Mouse (Mus musculus) kidney, postnatal 0 days (tissue): ENCODE results near the gene Rnaseh1. TPM values are rescaled to one million over a fixed set of nuclear protein-coding genes. Genes with fewer than 3 reads are reported as not detected.
A peak's percentile ranks its signal among the peaks of the same experiment; 100 is the strongest.

ENCODE experiments used
- ATAC-seq: fragments of 200-750 bp; cut with Nextera tagmentation; replicated peaks from 2 replicates; pipeline ENCODE4 v1.8.0; 2017; ENCODE audit warnings: low read depth, moderate number of reproducible peaks, moderate TSS enrichment, moderate library complexity; ENCODE audit not compliant: low FRiP score
- DNase-seq: peaks from one replicate; pipeline ENCODE4 v3.0.0-alpha.2; 2016; ENCODE audit warnings: low spot score
- H3K27ac ChIP-seq: fragments of 300-500 bp; sonication (generic); 2 replicates; pipeline ENCODE4 v1.5.1; 2014; ENCODE audit warnings: mild to moderate bottlenecking
- H3K27me3 ChIP-seq: fragments of 300-500 bp; sonication (generic); 2 replicates; pipeline ENCODE4 v1.6.1; 2014; ENCODE audit warnings: low read length, mixed read lengths; ENCODE audit not compliant: insufficient read depth
- H3K36me3 ChIP-seq: fragments of 300-500 bp; sonication (generic); 2 replicates; pipeline ENCODE4 v1.6.1; 2014; ENCODE audit warnings: low read length, mixed read lengths; ENCODE audit not compliant: insufficient read depth
- H3K4me1 ChIP-seq: fragments of 300-500 bp; sonication (generic); replicated peaks from 2 replicates; pipeline ENCODE4 v1.6.1; 2014; ENCODE audit warnings: antibody characterized with exemption, low read length, mixed read lengths; ENCODE audit not compliant: insufficient read depth
- H3K4me2 ChIP-seq: fragments of 300-500 bp; sonication (generic); 2 replicates; pipeline ENCODE4 v1.6.1; 2014; ENCODE audit warnings: mild to moderate bottlenecking, low read length, moderate library complexity, mixed read lengths
- H3K4me3 ChIP-seq: fragments of 300-500 bp; sonication (generic); replicated peaks from 2 replicates; pipeline ENCODE4 v1.5.1; 2014; ENCODE audit warnings: low read depth, low read length
- H3K9ac ChIP-seq: fragments of 300-500 bp; sonication (generic); 2 replicates; pipeline ENCODE4 v1.6.1; 2014; ENCODE audit warnings: low read depth, low read length
- H3K9me3 ChIP-seq: fragments of 300-500 bp; sonication (generic); replicated peaks from 2 replicates; pipeline ENCODE4 v1.6.1; 2016; ENCODE audit warnings: low read length, inconsistent platforms, mixed read lengths
- CTCF ChIP-seq: IDR thresholded peaks from 2 replicates; pipeline ENCODE4 v1.5.1; 2016; ENCODE audit warnings: antibody characterized with exemption, low read depth, mild to moderate bottlenecking, moderate library complexity
- WGBS: fragments of 180-500 bp; shearing (Covaris S2); extraction: QIAGEN DNeasy Blood & Tissue Kit; methylation state at CpG from one replicate; pipeline ENCODE4 v1.1.7; 2014; 5-methylcytosine and 5-hydroxymethylcytosine counted together
- microRNA-seq: library from miRNA; unstranded; fragments of <30 nt; microRNA quantifications from one replicate; pipeline ENCODE4, GENCODE M21; 2016
- polyA plus RNA-seq: library from polyadenylated mRNA; unstranded; fragments of >200 nt; fragmentation: Nextera tagmentation; extraction: Ambion mirVana; gene quantifications from 2 replicates; pipeline ENCODE4 v1.2.1, GENCODE M21; 2015

Gene Rnaseh1
- polyA plus RNA-seq, 1 experiment from 2014 or later = 23.7 TPM

DNA sequence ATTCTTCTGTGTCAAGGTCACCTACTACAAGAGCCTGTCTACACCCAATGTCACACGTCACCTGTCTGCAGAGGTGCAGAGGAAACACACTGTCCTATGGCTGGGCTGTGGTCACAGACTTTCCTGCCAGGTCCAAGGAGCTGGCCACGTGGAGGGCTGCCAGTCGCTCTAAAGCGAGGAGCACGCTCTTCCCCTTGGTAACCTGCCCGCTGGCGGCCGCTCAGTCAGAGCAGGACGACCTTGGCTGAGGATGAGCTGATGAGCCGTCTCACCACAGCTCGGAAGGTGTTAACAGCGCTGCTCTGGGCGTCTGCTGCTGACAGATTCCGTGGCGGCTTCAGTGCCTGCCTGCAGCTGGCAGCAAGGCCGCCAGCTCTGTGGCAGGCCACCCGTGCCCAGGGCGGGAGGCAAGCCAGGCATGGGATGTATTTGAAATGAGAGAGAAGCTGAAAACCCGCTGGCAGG is 51.2 kb downstream of the Rnaseh1 start:
- no peak overlapping the region for H3K27ac ChIP-seq
- peaks cover 12% of the 10 kb centered on the region; the same call in 1 of the 2 replicates for H3K36me3 ChIP-seq
- ATAC-seq = no peak
- TF ChIP-seq CTCF = no peak
- no peak overlapping the region for H3K4me2 ChIP-seq
- DNase-seq = no peak
- no peak overlapping the region for H3K9ac ChIP-seq
- peaks cover 11% of the 10 kb centered on the region; the same call in 1 of the 2 replicates for H3K4me1 ChIP-seq
- H3K4me3 ChIP-seq = no peak overlapping the region
- 65% methylated on average over 19 of the region's 19 CpGs for WGBS
- no peaks in the 10 kb centered on the region for H3K27me3 ChIP-seq
- no peaks in the 10 kb centered on the region for H3K9me3 ChIP-seq

- Histone ChIP-seq H3K4me3 (no peak overlapping the region), H3K4me1 (peaks cover 11% of the 10 kb centered on the region; the same call in 1 of the 2 replicates), H3K9ac (no peak overlapping the region), H3K27ac (no peak overlapping the region), H3K36me3 (peaks cover 5% of the 10 kb centered on the region; the same call in 1 of the 2 replicates), H3K4me2 (no peak overlapping the region), H3K9me3 (no peaks in the 10 kb centered on the region), H3K27me3 (no peaks in the 10 kb centered on the region)
- no peak for DNase-seq
- no peak for TF ChIP-seq CTCF
- ATAC-seq = no peak
- 79% methylated on average over 11 of the region's 11 CpGs for WGBS
Observed at GRCm38 (mm10) chr12:28701302-28701701, 51.9 kb downstream of the Rnaseh1 start.

DNA sequence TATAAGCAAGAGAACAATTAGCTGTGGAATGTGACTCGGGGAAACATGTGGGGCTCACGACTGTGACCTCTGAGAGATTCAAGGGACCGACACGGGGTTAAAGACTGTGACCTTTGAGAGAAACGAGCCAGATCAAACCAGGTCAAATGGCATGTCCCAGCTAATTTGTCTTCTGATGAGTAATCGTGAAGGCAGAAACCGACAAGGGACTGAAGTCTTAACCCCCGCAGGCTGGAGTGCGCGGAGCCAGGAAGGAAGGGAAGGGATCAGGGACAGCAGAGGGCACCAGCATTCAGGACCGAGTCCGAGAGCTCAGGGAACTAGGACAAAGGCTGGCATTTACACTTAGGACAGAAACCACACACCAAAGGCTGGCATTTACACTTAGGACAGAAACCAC is 55.0 kb downstream of the Rnaseh1 start:
- ATAC-seq (0 out of 2 replicates have a peak, but pooled peaks have one; percentile 15), DNase-seq (peak; percentile 64)
- Histone ChIP-seq H3K36me3 (no peaks in the 10 kb centered on the region), H3K9me3 (no peaks in the 10 kb centered on the region), H3K4me3 (no peak overlapping the region), H3K27me3 (no peaks in the 10 kb centered on the region), H3K9ac (no peak overlapping the region), H3K4me1 (peaks cover 11% of the 10 kb centered on the region; the same call in 1 of the 2 replicates), H3K4me2 (no peak overlapping the region), H3K27ac (no peak overlapping the region)
- WGBS = 10% methylated on average over 12 of the region's 12 CpGs
- TF ChIP-seq CTCF = peak; percentile 50

DNA sequence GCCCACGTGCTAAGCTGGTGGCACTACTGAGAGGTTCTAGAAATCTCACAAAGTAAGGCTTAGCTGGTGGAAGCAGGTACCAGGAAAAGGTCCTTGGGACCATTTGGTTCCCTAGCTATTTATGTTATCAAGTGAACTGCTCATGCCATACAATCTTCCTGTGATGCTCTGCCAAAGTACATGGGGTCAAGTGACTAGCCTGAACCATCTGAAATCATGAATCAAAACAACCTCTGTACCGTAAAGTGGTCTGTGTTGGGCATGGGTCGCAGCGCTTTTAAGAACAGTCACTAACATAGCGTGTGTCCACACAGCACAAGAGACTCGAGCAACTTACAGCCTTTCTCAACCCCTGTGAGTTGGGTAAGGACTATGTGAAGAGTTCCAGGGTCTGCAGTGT is 55.8 kb downstream of the Rnaseh1 start:
- H3K4me2 ChIP-seq = no peak overlapping the region
- H3K27me3 ChIP-seq = no peaks in the 10 kb centered on the region
- no peak overlapping the region for H3K9ac ChIP-seq
- H3K4me1 ChIP-seq = peaks cover 11% of the 10 kb centered on the region; the same call in 1 of the 2 replicates
- no peak for TF ChIP-seq CTCF
- H3K36me3 ChIP-seq = peaks cover 6% of the 10 kb centered on the region; the same call in 1 of the 2 replicates
- no peak for DNase-seq
- H3K9me3 ChIP-seq = no peaks in the 10 kb centered on the region
- 83% methylated on average over 6 of the region's 6 CpGs for WGBS
- no peak overlapping the region for H3K4me3 ChIP-seq
- H3K27ac ChIP-seq = no peak overlapping the region
- ATAC-seq = no peak

DNA sequence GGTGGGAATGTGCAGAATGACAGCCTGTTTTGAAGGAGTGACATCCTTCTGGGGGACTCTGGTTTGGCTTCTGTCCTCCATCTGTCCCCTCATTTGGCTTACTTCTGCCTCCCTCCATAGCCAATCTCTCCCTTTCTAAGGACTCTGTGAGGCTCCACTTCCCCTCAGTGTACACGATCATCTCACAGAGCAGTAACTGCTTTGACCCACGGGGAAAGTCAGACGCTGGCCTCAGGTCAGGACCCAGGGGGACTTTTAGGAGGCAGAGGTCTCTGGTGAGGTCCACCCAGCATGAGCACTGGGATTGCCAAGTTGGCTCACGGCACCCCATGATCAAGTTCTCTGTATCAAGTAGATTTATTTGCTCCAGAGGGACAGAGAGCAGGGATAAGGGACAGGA is 58.8 kb downstream of the Rnaseh1 start:
- no peak for ATAC-seq

More for the DNA sequence above, 58.8 kb downstream of the Rnaseh1 start:
- Histone ChIP-seq H3K9me3 (no peaks in the 10 kb centered on the region), H3K27me3 (no peaks in the 10 kb centered on the region), H3K4me1 (peaks cover 11% of the 10 kb centered on the region; the same call in 1 of the 2 replicates), H3K27ac (no peak overlapping the region), H3K4me3 (no peak overlapping the region), H3K9ac (no peak overlapping the region), H3K36me3 (peaks cover 23% of the 10 kb centered on the region; the same call in 1 of the 2 replicates), H3K4me2 (no peak overlapping the region)
- no peak for DNase-seq
- TF ChIP-seq CTCF = no peak
- 72% methylated on average over 4 of the region's 4 CpGs for WGBS

Small RNA genes lying within 50 kb of the gene (microRNA-seq; reads per million reads assigned to microRNA genes)
- gene Mir6937 = not detected

Other genes starting within 250 kb of the Rnaseh1 start
- not detected in 2 replicates for gene Dcdc2c, start 97.2 kb upstream of the Rnaseh1 start, polyA plus RNA-seq
- not detected in 2 replicates for gene Allc, start 67.1 kb upstream of the Rnaseh1 start, polyA plus RNA-seq
- 2.2 TPM in 2 replicates for gene Colec11, start 26.2 kb upstream of the Rnaseh1 start, polyA plus RNA-seq
- 949 and 1,081 TPM in 2 replicates for gene Rps7, start 13.6 kb upstream of the Rnaseh1 start, polyA plus RNA-seq
- gene Adi1, start 25.6 kb downstream of the Rnaseh1 start, polyA plus RNA-seq = 91.7 and 98.1 TPM in 2 replicates
- gene Trappc12, start 100.9 kb downstream of the Rnaseh1 start, polyA plus RNA-seq = 29.5 TPM in 2 replicates
- 34.8 and 35.3 TPM in 2 replicates for gene Eipr1, start 102.2 kb downstream of the Rnaseh1 start, polyA plus RNA-seq